Mouse (Mus musculus) inflammation-experienced regulatory T-cells (primary cell): Measurements from ENCODE around the gene Nrxn3. TPM values are rescaled to one million over a fixed set of nuclear protein-coding genes. Genes with fewer than 3 reads are reported as not detected.

Experiments used
- polyA plus RNA-seq, 2 experiments: library from polyadenylated mRNA; unstranded; fragments of 100-300 nt; shearing (Covaris generic); gene quantifications; one replicate each; pipeline ENCODE4 v1.2.1; 2017

The Nrxn3 gene
- 1 to 10 TPM in 1 of 2 experiments, under 1 TPM in 1; 0.61 to 1.8 TPM for polyA plus RNA-seq

GRCm38 (mm10) chr12:88722691-88723070 is at the start of gene Nrxn3:
Nrxn3 (plus strand) TSS chr12:88722876.

